Mouse (Mus musculus) heart, embryonic 10.5 days (tissue): ENCODE measurements around the gene Crhbp. TPM values are rescaled to one million over a fixed set of nuclear protein-coding genes. Genes with fewer than 3 reads are reported as not detected.

Experiments
- DNase-seq: peaks from one replicate; pipeline ENCODE4 v3.0.0-alpha.2; 2017; ENCODE audit warnings: low spot score
- H3K27ac ChIP-seq: fragments of 300-500 bp; sonication (generic); 2 replicates; pipeline ENCODE4 v1.5.1; 2016; ENCODE audit warnings: mild to moderate bottlenecking
- H3K27me3 ChIP-seq: fragments of 300-500 bp; sonication (generic); 2 replicates; pipeline ENCODE4 v1.6.1; 2016; ENCODE audit warnings: mild to moderate bottlenecking; ENCODE audit not compliant: poor library complexity, insufficient read depth, severe bottlenecking
- H3K36me3 ChIP-seq: fragments of 300-500 bp; sonication (generic); 2 replicates; pipeline ENCODE4 v1.6.1; 2016; ENCODE audit warnings: mild to moderate bottlenecking, moderate library complexity
- H3K4me1 ChIP-seq: fragments of 300-500 bp; sonication (generic); 2 replicates; pipeline ENCODE4 v1.6.1; 2016; ENCODE audit warnings: mild to moderate bottlenecking
- H3K4me3 ChIP-seq: fragments of 300-500 bp; sonication (generic); 2 replicates; pipeline ENCODE4 v1.5.1; 2016; ENCODE audit warnings: mild to moderate bottlenecking, moderate library complexity
- H3K9me3 ChIP-seq: fragments of 300-500 bp; sonication (generic); 2 replicates; pipeline ENCODE4 v1.6.1; 2016; ENCODE audit warnings: mild to moderate bottlenecking, moderate library complexity
- WGBS: fragments of 180-500 bp; shearing (Covaris S2); methylation state at CpG from one replicate; pipeline ENCODE4 v1.1.7; 2016; 5-methylcytosine and 5-hydroxymethylcytosine counted together
- polyA plus RNA-seq: library from polyadenylated mRNA; unstranded; fragments of >200 nt; fragmentation: Nextera tagmentation; extraction: Ambion mirVana; gene quantifications from 2 replicates; pipeline ENCODE4 v1.2.1, GENCODE M21; 2016

Crhbp gene
- polyA plus RNA-seq, 1 experiment from 2014 or later = 0.69 TPM

DNA sequence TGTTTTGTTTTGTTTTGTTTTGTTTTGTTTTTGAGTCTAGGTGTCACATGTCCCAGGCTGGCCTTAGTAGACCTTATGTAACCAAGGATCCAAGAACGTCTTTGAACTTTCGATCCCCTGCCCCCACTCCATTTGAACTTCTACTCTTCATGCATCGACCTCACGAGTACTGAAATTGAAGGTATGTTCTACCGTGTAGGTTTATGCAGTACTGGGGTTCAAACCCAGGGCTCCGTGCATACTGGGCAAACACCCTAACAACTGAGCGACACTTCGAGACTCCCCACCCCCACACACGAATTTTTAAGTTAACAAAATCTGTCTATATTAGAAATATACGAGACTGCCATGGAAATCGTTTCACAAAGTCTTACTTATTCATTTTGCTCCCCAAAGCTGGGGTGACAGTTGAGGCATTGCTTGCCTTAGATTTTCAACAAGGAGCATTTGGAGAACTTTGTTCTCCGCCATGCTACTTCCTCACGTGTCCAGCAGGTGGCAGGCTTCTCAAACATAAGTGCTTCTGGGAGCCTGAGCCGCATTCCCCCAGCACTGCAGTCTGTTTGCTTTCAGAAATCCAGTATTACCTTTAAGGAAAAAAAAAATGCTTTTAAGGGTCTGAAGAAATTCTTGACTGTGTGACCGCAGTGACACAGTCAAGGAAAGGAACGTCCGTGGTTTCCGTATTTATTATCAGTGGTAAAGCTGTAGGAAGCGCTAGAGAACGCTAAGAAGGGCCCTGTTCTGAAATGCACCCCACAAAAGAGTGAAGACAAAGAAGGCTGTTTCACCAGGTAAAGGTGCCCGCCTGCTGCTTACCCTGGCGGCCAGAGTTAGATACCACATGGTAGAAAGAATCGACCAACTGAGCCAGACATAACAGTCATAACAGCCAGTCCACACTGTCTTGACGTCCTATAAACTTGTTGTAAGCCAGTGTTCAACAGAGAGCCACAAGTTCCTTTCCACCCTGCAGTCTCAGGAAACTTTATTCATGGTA, 54.6 kb downstream of the Crhbp start:
- H3K36me3 ChIP-seq = no peaks in the 10 kb centered on the region
- no peaks in the 10 kb centered on the region for H3K9me3 ChIP-seq
- H3K4me3 ChIP-seq = no peak overlapping the region
- DNase-seq = no peak
- no peak overlapping the region for H3K27ac ChIP-seq
- WGBS = 34% methylated on average over 24 of the region's 24 CpGs
- H3K4me1 ChIP-seq = no peaks in the 10 kb centered on the region
- H3K27me3 ChIP-seq = no peaks in the 10 kb centered on the region

DNA sequence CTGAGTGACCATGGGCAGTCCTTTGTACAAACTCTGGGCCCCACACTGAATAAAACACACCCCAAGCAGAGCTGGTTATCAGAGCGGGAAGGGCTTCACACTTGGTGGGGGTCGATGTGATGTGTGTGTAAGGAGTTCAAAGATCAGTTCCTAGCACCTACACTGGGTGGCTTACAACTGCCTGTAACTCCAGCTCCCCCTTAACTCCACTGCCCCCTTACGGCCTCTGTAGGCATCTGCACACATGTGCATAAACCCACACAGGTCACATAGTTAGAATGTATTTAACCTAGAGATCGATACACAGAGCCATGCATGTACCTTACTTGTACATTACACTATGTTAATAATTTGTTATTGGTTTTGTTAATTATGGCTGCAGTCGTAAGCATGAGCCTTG, 56.5 kb downstream of the Crhbp start:
- 78% methylated on average over 5 of the region's 5 CpGs for WGBS
- H3K36me3 ChIP-seq = no peaks in the 10 kb centered on the region
- no peak overlapping the region for H3K4me3 ChIP-seq
- no peak overlapping the region for H3K27ac ChIP-seq
- DNase-seq = no peak
- no peaks in the 10 kb centered on the region for H3K4me1 ChIP-seq
- no peaks in the 10 kb centered on the region for H3K9me3 ChIP-seq
- H3K27me3 ChIP-seq = 0 out of 2 replicates have a peak, but pooled peaks cover 6% of the 10 kb centered on the region

DNA sequence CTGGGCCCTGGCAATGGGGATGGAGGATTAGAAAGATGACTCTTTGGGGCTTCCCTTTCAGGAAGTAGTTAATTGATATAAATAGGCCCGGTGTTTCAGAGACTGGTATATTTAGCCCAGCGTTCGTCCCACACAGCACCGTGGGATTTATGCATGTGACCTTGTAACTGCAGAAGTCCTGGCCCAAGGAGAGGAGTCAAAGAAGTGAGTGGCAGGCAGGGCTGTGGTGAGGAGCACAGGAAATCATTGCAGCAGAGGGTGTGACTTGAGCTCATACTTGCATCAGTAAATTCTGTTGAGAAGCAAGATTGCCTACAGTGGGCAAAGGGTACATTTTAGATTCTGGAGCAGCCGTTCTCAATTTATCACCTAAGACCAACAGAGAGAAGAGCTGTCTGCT, 62.3 kb downstream of the Crhbp start:
- Histone ChIP-seq H3K4me1 (peaks cover 5% of the 10 kb centered on the region; the same call in 1 of the 2 replicates), H3K4me3 (no peak overlapping the region), H3K27ac (no peak overlapping the region), H3K9me3 (no peaks in the 10 kb centered on the region), H3K27me3 (0 out of 2 replicates have a peak, but pooled peaks cover 6% of the 10 kb centered on the region), H3K36me3 (no peaks in the 10 kb centered on the region)
- DNase-seq = no peak
- 57% methylated on average over 5 of the region's 5 CpGs for WGBS

Other genes with a start within 250 kb of the Crhbp start
- gene Pde8b, start 194.6 kb downstream of the Crhbp start, polyA plus RNA-seq = 0.63 and 0.93 TPM in 2 replicates
- 52.1 and 56.2 TPM in 2 replicates for gene Zbed3, start 121.3 kb downstream of the Crhbp start, polyA plus RNA-seq
- 27.8 and 34.5 TPM in 2 replicates for gene Aggf1, start 69.6 kb downstream of the Crhbp start, polyA plus RNA-seq
- not detected in 2 replicates for gene S100z, start 33.8 kb upstream of the Crhbp start, polyA plus RNA-seq
- gene F2rl1, start 80.3 kb upstream of the Crhbp start, polyA plus RNA-seq = 0.23 TPM in 1 of 2 replicates, not detected in the other
- 159 and 166 TPM in 2 replicates for gene F2r, start 173.6 kb upstream of the Crhbp start, polyA plus RNA-seq